ENCODE assay signal across 24 mouse cellular contexts in genomic region chr6:119590872-119591271, GRCm38 (mm10).
"Had no signal": no experiment of that assay in that cellular context is flagged by ENCODE, and none has a peak within 500 bp of the region (broad histone marks: within the 10 kb centered on the region; RNA-seq: fewer than 3 reads in every experiment).

No protein-coding gene starts in this region.

- H3K4me1 ChIP-seq: stomach, embryonic 15.5 days had no signal

- H3K4me2 ChIP-seq: limb, embryonic 13.5 days; liver, embryonic 12.5 days; liver, embryonic 15.5 days; lung, embryonic 15.5 days; midbrain, embryonic 13.5 days; stomach, embryonic 15.5 days had no signal

- H3K4me3 ChIP-seq: layer of hippocampus, adult 2 months; limb, embryonic 10.5 days; limb, embryonic 13.5 days; liver, embryonic 12.5 days; liver, embryonic 15.5 days; lung, embryonic 15.5 days; megakaryocyte, embryonic 14.5 days; midbrain, embryonic 10.5 days; midbrain, embryonic 13.5 days; myocyte; stomach, embryonic 15.5 days had no signal

- ATAC-seq: liver, embryonic 12.5 days; midbrain, embryonic 13.5 days; midbrain, embryonic 16.5 days had no signal

- H3K9me3 ChIP-seq: limb, embryonic 10.5 days; limb, embryonic 13.5 days; liver, embryonic 12.5 days; liver, embryonic 15.5 days; lung, embryonic 15.5 days; megakaryocyte, embryonic 14.5 days; midbrain, embryonic 10.5 days; midbrain, embryonic 13.5 days; stomach, embryonic 15.5 days had no signal

- H3K27me3 ChIP-seq: limb, embryonic 13.5 days; liver, embryonic 12.5 days; liver, embryonic 15.5 days; lung, embryonic 15.5 days; midbrain, embryonic 13.5 days; stomach, embryonic 15.5 days had no signal

- H3K9ac ChIP-seq: limb, embryonic 13.5 days; liver, embryonic 12.5 days; liver, embryonic 15.5 days; lung, embryonic 15.5 days; midbrain, embryonic 13.5 days; stomach, embryonic 15.5 days had no signal

- H3K27ac ChIP-seq: kidney, postnatal 0 days; layer of hippocampus, adult 2 months; limb, embryonic 10.5 days; limb, embryonic 13.5 days; liver, embryonic 12.5 days; liver, embryonic 15.5 days; lung, embryonic 15.5 days; midbrain, embryonic 10.5 days; midbrain, embryonic 13.5 days had no signal

- H3K36me3 ChIP-seq: liver, embryonic 12.5 days; liver, embryonic 15.5 days; lung, embryonic 15.5 days; stomach, embryonic 15.5 days had no signal

- DNase-seq: kidney, postnatal 25 days; layer of hippocampus, adult 9-11 months; liver; lung, adult 18-20 months; lung, postnatal 10 days; lung, postnatal 36 days; right cerebral cortex, postnatal 25 days; spleen, adult 18-20 months; thymus, adult 2 months; thymus, postnatal 14 days; thymus, postnatal 4 days had no signal
